Mouse (Mus musculus) forebrain, embryonic 16.5 days (tissue): Measurements from ENCODE around the gene Mitf. TPM values are rescaled to one million over a fixed set of nuclear protein-coding genes. Genes with fewer than 3 reads are reported as not detected.

Experiments
- ATAC-seq: fragments of 200-750 bp; cut with Nextera tagmentation; 2 replicates; pipeline ENCODE4 v1.8.0; 2017; ENCODE audit warnings: mild to moderate bottlenecking, moderate library complexity
- H3K27ac ChIP-seq: fragments of 300-500 bp; sonication (generic); 2 replicates; pipeline ENCODE4 v1.5.1; 2014; ENCODE audit warnings: low read length, control low read depth
- H3K27me3 ChIP-seq: fragments of 300-500 bp; sonication (generic); replicated peaks from 2 replicates; pipeline ENCODE4 v1.6.1; 2014; ENCODE audit warnings: low read length; ENCODE audit not compliant: control insufficient read depth, insufficient read depth
- H3K36me3 ChIP-seq: fragments of 300-500 bp; sonication (generic); 2 replicates; pipeline ENCODE4 v1.6.1; 2014; ENCODE audit not compliant: control insufficient read depth, insufficient read depth
- H3K4me1 ChIP-seq: fragments of 300-500 bp; sonication (generic); replicated peaks from 2 replicates; pipeline ENCODE4 v1.6.1; 2014; ENCODE audit warnings: low read length; ENCODE audit not compliant: control insufficient read depth, insufficient read depth
- H3K4me2 ChIP-seq: fragments of 300-500 bp; sonication (generic); 2 replicates; pipeline ENCODE4 v1.6.1; 2014; ENCODE audit warnings: mild to moderate bottlenecking, low read length, control low read depth
- H3K4me3 ChIP-seq: fragments of 300-500 bp; sonication (generic); replicated peaks from 2 replicates; pipeline ENCODE4 v1.5.1; 2014; ENCODE audit warnings: mild to moderate bottlenecking, low read length, control low read depth
- H3K9ac ChIP-seq: fragments of 300-500 bp; sonication (generic); replicated peaks from 2 replicates; pipeline ENCODE4 v1.6.1; 2014; ENCODE audit warnings: low read depth, low read length, control low read depth
- H3K9me3 ChIP-seq: fragments of 300-500 bp; sonication (generic); 2 replicates; pipeline ENCODE4 v1.6.1; 2016; ENCODE audit warnings: low read length; ENCODE audit not compliant: control insufficient read depth
- WGBS: fragments of 180-500 bp; shearing (Covaris S2); extraction: QIAGEN DNeasy Blood & Tissue Kit; methylation state at CpG from one replicate; pipeline ENCODE4 v1.1.7; 2014; 5-methylcytosine and 5-hydroxymethylcytosine counted together
- polyA plus RNA-seq: library from polyadenylated mRNA; unstranded; fragments of >200 nt; fragmentation: Nextera tagmentation; extraction: Ambion mirVana; gene quantifications from 2 replicates; pipeline ENCODE4 v1.2.1, GENCODE M21; 2015

Mitf gene
- polyA plus RNA-seq, 1 experiment from 2014 or later: 0.84 TPM

DNA sequence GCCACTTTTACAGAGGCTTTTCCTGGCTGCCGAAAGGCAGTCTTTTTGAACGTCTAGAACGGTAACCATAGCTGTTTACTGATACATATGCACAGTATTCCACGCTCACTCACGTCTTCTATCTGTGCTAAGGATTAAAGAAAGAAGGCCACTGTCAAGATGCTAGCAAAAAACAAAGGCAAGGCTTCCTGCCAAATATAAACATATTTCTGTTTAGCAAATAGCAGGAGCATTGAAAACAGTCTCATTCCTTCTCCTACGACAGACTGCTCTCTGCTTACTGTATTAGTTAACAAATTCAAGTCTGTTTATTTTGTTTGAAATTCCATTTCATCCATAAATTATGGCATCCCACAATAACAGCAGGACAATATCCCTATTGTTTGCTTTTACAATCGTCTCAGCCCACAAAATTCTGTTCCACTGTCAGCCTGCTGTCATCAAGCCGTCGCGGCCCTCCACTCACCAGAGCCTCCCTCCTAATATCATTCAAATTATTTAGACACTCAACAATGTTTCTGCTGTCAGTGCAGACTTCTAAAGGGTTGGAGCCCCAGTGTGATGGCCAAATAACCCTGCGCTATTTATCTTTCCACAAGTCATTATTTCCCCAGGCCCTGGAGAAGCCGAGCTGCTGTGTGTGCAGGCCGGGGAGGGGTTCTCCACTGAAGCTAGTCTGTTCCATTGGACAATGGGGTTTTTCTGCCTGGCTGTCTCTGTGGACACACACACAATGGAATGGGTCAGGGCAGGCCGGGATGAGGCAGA is 242.0 kb downstream of the Mitf start:
- H3K4me2 ChIP-seq: no peak overlapping the region

DNA sequence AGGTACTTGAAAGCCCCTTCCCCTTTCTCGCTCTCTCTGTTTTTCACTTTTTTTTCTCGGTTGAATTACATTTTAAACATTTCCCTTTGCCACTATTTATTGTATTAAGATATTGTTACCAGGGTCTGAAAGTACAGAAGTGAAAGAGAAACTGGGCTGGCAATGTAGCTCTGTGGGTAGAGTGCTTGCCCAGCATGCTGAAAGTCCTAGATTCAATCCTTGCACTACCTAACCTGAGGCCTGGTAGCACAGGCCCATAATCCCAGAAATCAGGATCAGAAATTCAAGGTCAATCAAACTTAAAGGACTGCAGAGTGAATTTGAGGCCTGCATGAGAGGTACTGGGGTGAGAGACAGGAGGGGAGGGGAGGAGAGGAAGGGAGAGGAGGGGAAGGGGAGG is 242.7 kb downstream of the Mitf start:
- WGBS: 19% methylated on average over 2 of the region's 2 CpGs
- no peaks in the 10 kb centered on the region for H3K36me3 ChIP-seq
- ATAC-seq: no peak
- no peak overlapping the region for H3K27ac ChIP-seq
- H3K9ac ChIP-seq: no peak overlapping the region
- H3K4me3 ChIP-seq: no peak overlapping the region
- no peaks in the 10 kb centered on the region for H3K27me3 ChIP-seq
- H3K4me1 ChIP-seq: peaks cover 15% of the 10 kb centered on the region
- H3K4me2 ChIP-seq: no peak overlapping the region
- H3K9me3 ChIP-seq: no peaks in the 10 kb centered on the region

More for the DNA sequence above, 242.0 kb downstream of the Mitf start:
- 14% methylated on average over 14 of the region's 14 CpGs for WGBS
- ATAC-seq: peak; percentile 67
- Histone ChIP-seq H3K9ac (no peak overlapping the region), H3K9me3 (no peaks in the 10 kb centered on the region), H3K27me3 (no peaks in the 10 kb centered on the region), H3K4me1 (peaks cover 15% of the 10 kb centered on the region), H3K36me3 (no peaks in the 10 kb centered on the region), H3K27ac (peak overlapping the region; percentile 8; the same call in 1 of the 2 replicates), H3K4me3 (no peak overlapping the region)

DNA sequence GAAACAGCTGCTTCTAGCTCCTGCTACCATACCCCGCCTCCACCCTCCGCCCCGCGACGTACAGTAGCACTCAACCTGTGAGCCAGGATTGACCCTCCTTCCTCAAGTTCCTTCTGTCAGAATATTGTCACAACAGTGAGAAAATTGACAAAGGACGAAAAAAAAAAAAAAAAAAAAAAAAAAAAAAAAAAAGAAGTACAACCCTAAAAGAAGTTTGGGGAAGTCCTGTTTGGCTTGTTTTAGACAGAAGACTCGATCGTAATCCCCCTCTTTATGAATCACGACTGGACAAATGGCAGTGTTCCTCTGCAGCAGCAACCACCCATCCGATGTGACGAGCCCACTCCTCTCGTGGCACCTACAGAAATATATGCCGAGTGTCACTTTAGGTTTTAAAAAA is 255.0 kb downstream of the Mitf start:
- 89% methylated on average over 13 of the region's 13 CpGs for WGBS
- no peak overlapping the region for H3K4me2 ChIP-seq
- H3K4me1 ChIP-seq: peaks cover 4% of the 10 kb centered on the region; the same call in 1 of the 2 replicates
- ATAC-seq: no peak
- no peak overlapping the region for H3K9ac ChIP-seq
- no peak overlapping the region for H3K27ac ChIP-seq
- H3K36me3 ChIP-seq: no peaks in the 10 kb centered on the region
- H3K27me3 ChIP-seq: no peaks in the 10 kb centered on the region
- no peaks in the 10 kb centered on the region for H3K9me3 ChIP-seq
- no peak overlapping the region for H3K4me3 ChIP-seq

DNA sequence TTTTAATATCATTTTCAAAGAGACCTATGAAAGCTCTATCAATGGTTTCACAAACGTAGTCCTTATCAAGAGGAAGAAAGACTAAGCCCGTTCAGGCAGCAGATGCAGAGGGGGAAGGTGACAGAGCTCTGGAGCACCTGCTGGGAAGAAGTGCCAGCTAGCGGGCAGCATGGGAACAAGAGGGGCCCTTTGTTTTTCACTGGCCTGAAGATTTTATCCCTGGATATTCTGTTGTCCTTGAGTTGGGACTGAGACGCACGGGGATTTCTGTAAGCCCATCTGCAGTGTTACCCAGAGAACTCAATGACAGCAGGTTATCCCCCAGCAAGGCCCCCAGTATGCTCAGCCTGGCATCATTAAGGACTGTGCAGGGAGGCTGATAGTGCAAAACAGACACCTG is 258.1 kb downstream of the Mitf start:
- H3K27ac ChIP-seq: no peak overlapping the region
- H3K4me1 ChIP-seq: peaks cover 4% of the 10 kb centered on the region; the same call in 1 of the 2 replicates
- ATAC-seq: no peak

DNA sequence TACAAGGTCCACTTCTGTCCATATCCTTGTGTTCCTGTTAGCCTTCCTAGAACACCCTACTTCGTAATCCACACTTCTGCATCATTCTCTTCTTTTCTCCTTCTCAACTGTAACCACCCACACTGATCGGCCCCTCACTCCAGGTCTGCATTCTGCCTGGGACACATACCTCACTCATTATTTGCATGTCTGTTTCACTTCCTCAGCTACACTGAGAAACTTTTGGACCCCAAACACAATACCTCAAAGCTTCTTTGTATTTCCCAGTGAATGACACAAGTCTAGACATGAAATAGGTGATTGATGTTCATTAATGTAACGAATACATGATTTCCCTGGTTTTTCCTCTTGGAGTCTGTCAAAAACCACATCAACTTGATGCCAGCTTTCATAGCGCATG is 259.6 kb downstream of the Mitf start:
- Histone ChIP-seq H3K27ac (no peak overlapping the region), H3K36me3 (no peaks in the 10 kb centered on the region), H3K4me1 (peaks cover 4% of the 10 kb centered on the region; the same call in 1 of the 2 replicates), H3K27me3 (no peaks in the 10 kb centered on the region), H3K9me3 (no peaks in the 10 kb centered on the region), H3K4me3 (no peak overlapping the region), H3K9ac (no peak overlapping the region), H3K4me2 (no peak overlapping the region)
- no peak for ATAC-seq
- WGBS: 78% methylated on average over 4 of the region's 4 CpGs

More for the DNA sequence above, 258.1 kb downstream of the Mitf start:
- no peak overlapping the region for H3K4me3 ChIP-seq
- 15% methylated on average over 5 of the region's 5 CpGs for WGBS
- H3K36me3 ChIP-seq: no peaks in the 10 kb centered on the region
- H3K9me3 ChIP-seq: no peaks in the 10 kb centered on the region
- H3K4me2 ChIP-seq: no peak overlapping the region
- no peak overlapping the region for H3K9ac ChIP-seq
- no peaks in the 10 kb centered on the region for H3K27me3 ChIP-seq

Other genes with a start within 250 kb of the Mitf start
- 50.0 and 59.1 TPM in 2 replicates for gene Frmd4b, start 189.5 kb upstream of the Mitf start, polyA plus RNA-seq